Mouse (Mus musculus): ENCODE data around the gene Nabp2.

The Nabp2 gene

GRCm38 (mm10) chr10:128411211-128412054 lies at the start of gene Nabp2, which contains the start of gene Rnf41:
TSS of gene Nabp2 (minus strand) at chr10:128411492.
TSS of gene Rnf41 (plus strand) at chr10:128411657.
- peak; percentile 93 to 96 for DNase-seq (ENCODE audit: low spot score in 2 of 2)

- no peak for DNase-seq (ENCODE audit: low spot score in 2 of 2)
These were observed 49.0 kb upstream of the Nabp2 start for GRCm38 (mm10) chr10:128460270-128460630.

DNA sequence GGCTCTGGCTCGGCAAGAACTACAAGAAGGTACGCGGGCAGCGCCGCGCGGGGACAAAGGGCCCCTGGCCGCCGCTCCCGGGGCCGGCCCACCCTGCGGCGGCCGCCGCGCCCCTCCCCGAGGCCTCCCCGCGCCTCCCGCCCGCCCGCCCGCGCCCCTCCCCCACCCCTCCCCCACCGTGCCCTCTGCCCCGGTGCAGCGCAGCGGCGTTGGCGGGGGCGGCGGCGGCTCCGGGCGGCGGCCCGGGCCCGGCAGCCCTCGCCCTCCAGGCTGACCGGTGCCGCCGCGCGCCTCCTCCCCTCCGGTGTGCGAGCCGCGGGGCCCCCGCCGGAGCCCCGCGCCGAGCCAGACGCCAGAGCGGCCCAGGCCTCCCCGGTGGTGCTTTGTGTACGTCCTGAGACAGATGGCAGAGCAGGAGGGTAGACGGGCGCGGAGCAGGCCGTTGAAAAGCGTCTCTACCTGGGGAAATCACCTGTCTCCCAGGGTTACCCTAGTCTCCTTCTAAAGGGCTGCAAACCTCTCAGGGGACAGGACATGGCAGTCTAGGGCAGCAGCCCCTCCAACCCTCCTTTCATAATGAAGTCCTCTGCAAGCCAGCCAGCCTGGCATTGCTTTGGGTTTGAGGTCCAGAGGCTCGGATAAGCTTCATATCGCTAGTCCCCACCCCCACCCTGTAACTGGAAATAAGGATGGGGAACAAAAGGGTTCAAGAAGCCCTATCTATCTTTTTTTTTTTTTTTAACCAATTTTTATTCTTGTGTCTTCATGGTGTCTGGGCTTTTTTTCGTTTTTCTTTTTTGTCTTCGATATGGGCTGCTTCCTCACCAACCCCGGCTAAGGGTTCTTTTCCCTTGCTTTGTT lies 48.3 kb upstream of the Nabp2 start:
- peak in 1 of 2 experiments; percentile 29 for DNase-seq (ENCODE audit: low spot score in 2 of 2)

GRCm38 (mm10) chr10:128458719-128459408 lies 47.6 kb upstream of the Nabp2 start, which contains the start of gene Smarcc2:
TSS of gene Smarcc2 (plus strand) at chr10:128459248.
- peak; percentile 59 to 63 for DNase-seq (ENCODE audit: low spot score in 2 of 2)

DNA sequence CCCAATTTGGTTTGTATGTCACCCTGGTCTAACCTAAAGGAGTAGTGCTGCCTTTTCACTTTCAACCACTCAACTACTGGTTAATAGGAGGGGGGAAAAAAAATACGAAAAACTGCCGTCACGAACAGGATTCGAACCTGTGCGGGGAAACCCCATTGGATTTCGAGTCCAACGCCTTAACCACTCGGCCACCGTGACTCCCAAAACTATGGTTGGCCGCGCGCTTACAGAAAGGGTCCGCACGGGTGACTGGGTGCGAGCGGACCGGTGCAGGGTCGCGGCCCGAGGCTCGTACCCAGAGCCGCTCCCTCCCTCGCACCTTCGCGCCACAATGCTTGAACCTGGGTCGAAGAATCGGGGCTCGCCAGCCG lies 47.0 kb upstream of the Nabp2 start:
- peak; percentile 80 to 95 for DNase-seq (ENCODE audit: low spot score in 2 of 2)

- no peak for DNase-seq (ENCODE audit: low spot score in 2 of 2)
These were observed 46.4 kb upstream of the Nabp2 start for GRCm38 (mm10) chr10:128457676-128458075.

GRCm38 (mm10) chr10:128455280-128455679 lies 44.0 kb upstream of the Nabp2 start:
- peak in 1 of 2 experiments; percentile 48 for DNase-seq (ENCODE audit: low spot score in 2 of 2)

DNA sequence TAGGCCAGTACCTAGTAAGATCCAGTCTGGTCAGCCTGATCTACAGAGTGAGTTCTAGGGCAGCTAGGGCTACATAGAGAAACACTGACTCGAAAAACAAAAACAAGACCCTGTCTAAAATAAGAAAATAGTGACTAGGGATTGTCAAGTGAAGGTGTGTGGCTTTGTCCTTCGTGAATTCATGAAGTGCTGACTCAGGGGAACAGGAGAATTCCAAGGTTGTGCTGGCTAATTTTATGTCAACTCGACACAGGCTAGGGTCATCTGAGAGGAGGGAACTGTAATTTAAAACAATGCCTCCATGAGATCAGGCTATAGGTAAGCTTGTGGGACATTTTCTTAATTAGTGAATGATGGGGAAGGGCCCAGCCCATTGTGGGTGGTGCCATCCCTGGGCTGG lies 43.2 kb upstream of the Nabp2 start:
- no peak for DNase-seq (ENCODE audit: low spot score in 2 of 2)

GRCm38 (mm10) chr10:128451014-128451413 lies 39.7 kb upstream of the Nabp2 start:
- no peak for DNase-seq (ENCODE audit: low spot score in 2 of 2)

- DNase-seq (ENCODE audit: low spot score in 2 of 2): no peak
These were observed 34.1 kb upstream of the Nabp2 start for GRCm38 (mm10) chr10:128445407-128445806.

DNA sequence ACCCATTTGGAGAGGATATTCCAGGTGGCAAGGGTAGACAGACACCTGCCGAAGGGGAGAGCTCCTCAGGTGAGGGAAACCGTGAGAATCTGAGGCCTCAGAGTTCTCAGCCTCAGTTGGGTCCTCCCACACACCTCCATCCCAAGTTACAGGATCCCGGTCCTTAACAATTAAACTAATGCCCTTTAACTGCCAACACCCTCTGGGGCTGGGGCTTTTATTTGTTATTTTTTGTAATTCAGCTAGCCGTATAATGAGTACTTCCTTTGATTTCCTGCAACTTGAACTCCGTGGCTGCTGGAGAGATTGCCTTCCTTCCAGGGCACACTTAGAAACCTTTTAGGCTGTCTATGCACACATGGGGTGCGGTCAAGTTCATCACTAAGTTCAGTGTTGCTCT lies 33.1 kb upstream of the Nabp2 start:
- DNase-seq (ENCODE audit: low spot score in 2 of 2): no peak

DNA sequence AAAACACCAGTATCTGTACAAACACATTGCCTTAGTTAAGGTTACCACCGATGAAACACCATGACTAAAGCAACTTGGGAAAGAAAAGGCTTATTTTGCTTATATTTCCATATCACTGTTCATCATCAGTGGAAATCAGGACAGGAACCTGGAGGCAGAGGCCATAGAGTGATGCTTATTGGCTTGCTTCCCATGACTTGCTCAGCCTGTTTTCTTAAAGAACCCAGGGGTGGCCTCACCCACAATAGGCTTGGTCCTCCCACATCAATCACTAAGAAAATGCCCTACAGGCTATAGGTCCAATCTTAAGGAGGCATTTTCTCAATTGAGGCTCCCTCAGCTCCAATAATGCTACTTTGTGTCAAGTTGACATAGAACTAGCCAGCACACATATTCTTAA lies 31.4 kb upstream of the Nabp2 start:
- no peak for DNase-seq (ENCODE audit: low spot score in 2 of 2)

- DNase-seq (ENCODE audit: low spot score in 2 of 2): no peak
These were observed 30.2 kb upstream of the Nabp2 start for GRCm38 (mm10) chr10:128441324-128442119.

DNA sequence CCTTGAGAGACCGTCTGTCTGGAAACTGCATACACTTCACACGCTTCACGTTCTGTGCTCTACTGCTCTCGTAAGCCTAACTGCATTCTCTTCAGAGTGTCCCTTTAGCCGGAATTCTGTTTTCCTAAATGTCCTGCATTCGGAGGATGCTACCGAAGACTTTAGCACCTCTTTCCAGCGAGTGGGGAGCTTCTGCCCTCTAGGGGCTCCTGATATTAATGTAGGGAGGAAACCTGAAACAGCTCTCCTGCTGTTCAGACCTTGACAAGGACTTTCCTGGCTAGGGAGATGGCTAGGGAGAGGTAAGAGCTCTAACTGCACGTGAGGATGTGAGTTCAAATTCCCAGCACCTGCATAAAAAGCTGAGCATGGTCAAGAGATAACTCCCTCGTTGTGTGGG lies 29.1 kb upstream of the Nabp2 start:
- no peak for DNase-seq (ENCODE audit: low spot score in 2 of 2)

- no peak for DNase-seq (ENCODE audit: low spot score in 2 of 2)
These were observed 27.5 kb upstream of the Nabp2 start for GRCm38 (mm10) chr10:128438675-128439279.

DNA sequence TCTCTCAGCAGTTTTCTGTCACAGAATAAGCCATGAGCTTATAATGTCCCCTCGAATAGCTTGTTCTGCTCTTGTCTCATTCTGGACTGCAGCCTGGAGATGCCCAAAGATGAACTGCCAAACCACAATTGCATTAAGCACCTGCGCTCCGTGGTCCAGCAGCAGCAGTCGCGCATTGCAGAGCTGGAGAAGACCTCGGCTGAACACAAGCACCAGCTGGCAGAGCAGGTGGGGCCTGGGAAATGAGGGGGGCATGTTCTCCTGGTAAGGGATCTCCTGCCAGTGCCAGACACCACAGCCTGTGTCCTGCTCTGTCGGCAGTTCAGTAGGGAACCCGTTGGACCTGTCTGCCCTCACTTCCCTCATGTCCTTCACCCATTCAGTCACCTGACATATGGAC lies 25.1 kb upstream of the Nabp2 start:
- no peak for DNase-seq (ENCODE audit: low spot score in 2 of 2)

DNA sequence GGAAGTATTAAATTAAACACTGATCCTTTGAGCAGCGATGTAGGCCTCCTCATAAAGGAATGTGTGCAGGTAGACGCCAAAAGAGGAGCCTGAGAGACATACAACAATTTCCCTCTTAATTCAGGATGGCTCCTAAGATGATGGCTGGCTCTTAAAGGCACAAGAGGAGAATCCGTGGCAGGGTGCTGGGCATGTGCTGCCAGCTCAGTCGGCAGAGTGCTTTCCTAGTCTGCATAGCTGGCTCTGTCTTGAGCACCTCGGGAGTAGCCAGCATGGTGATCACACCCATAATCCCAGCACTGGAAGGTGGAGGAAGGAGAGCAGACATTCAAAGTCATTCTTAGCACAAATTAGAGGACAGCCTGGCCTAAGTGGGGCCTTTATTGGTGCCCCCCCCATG lies 24.6 kb upstream of the Nabp2 start:
- no peak for DNase-seq (ENCODE audit: low spot score in 2 of 2)

GRCm38 (mm10) chr10:128435186-128435823 lies 24.0 kb upstream of the Nabp2 start:
- no peak for DNase-seq (ENCODE audit: low spot score in 2 of 2)

DNA sequence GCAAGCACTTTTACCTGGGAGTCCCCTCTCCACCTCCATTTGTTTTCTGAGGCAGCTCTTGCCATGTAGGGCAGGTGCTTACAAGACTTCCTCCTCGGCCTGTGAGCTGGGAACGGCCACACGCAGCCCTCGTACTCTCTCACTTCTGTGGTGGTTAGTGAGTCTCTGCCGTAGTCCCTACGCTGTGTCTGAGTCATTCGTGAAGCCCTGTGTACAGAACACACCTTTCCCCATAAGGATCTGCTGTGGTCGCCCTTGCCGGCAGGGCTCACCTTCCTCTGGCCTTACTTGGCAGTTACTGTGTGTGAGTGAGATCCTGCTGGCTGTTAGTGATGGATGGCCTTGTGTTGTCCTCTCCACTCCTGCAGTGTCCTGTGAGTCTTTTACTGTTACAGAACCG lies 23.4 kb upstream of the Nabp2 start:
- no peak for DNase-seq (ENCODE audit: low spot score in 2 of 2)

GRCm38 (mm10) chr10:128433417-128433816 lies 22.1 kb upstream of the Nabp2 start:
- no peak for DNase-seq (ENCODE audit: low spot score in 2 of 2)

Measured in frontal cortex, postnatal 14 days (tissue).